Mouse (Mus musculus) erythroblast, embryonic 14.5 days (primary cell): Measurements from ENCODE around the gene Eif2a.

Experiments
- GATA1 ChIP-seq: IDR thresholded peaks from 2 replicates; pipeline ENCODE4 v1.6.1; 2012; ENCODE audit warnings: low read length, inconsistent platforms, mixed read lengths
- TAL1 ChIP-seq: IDR thresholded peaks from 3 replicates; pipeline ENCODE4 v1.6.1; 2012; ENCODE audit warnings: low read length, inconsistent platforms, mixed read lengths

GRCm38 (mm10) chr3:58487999-58488775 is 37.4 kb upstream of the Eif2a start:
- TF ChIP-seq GATA1 (no peak), TAL1 (no peak)
